Mouse (Mus musculus): ENCODE measurements around the gene Ctc1.
"Not testable (repeated sequence)": the region's sequence is repeated elsewhere in the genome, so short reads cannot be mapped to it uniquely, and the experiment has no call there.

DNA sequence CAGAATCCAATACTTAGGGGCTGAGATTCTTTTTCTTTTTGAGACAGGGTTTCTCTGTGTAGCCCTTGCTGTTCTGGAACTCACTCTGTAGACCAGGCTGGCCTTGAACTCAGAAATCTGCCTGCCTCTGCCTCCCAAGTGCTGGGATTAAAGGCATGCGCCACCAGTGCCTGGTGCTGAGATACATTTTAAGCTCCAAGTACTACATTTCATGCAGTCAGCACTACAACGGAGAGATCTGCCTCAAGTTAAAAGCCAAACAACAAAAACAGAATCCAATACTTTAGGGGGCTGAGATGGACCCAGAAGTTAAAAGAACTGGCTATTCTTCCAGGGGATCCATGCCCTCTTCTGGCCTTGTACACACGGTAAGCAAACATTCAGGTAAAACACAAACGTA is 12.9 kb upstream of the Ctc1 start:
- TF ChIP-seq POLR2A, CTCF (IDR thresholded peaks at IDR 0.05; ENCODE audit: extremely low read depth, insufficient read depth, low read length): not testable (repeated sequence)
